Mouse (Mus musculus) thymus, adult 2 months (tissue): ENCODE results near the gene Cep152.

ENCODE experiments used
- CTCF ChIP-seq: fragments of 200-500 bp; IDR thresholded peaks from 2 replicates; pipeline ENCODE4 v1.5.1; 2012; ENCODE audit warnings: mild to moderate bottlenecking, control low read depth, low read length, moderate library complexity, borderline replicate concordance; ENCODE audit not compliant: control insufficient read depth, poor library complexity, insufficient read depth; ENCODE audit errors: extremely low read depth
- POLR2A ChIP-seq: fragments of 200-500 bp; IDR thresholded peaks from 2 replicates; pipeline ENCODE4 v1.6.1; 2012; ENCODE audit warnings: mild to moderate bottlenecking, low read length, control low read depth, moderate library complexity; ENCODE audit not compliant: control insufficient read depth, poor library complexity, insufficient read depth; ENCODE audit errors: extremely low read depth

GRCm38 (mm10) chr2:125655391-125655790, 30.5 kb upstream of the Cep152 start:
- TF ChIP-seq POLR2A, result no peak
- TF ChIP-seq CTCF, result no peak
